Mouse (Mus musculus) kidney, adult 11 months (tissue): ENCODE measurements around the gene Scube2.

Source experiments
- DNase-seq: peaks from one replicate; pipeline ENCODE4 v3.0.0; 2022

The Scube2 gene

DNA sequence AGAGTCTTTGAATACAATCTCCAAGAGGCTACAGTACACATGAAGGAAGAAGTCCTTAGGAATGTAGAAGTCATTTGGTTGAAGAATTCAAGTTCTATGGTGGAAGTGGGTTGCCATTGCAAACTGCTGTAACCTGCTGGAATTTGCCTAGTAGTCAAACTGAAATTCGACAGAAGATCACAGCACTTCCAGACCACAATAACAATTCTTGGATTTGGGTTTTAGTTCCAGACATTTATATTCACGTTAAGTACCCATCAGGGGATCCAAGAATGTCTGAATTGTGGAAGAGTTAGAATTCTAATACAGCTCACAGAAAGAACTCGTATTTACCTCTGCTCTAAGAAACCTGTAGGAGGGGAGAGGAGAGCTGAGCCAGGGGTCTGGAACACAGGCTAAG, 14.9 kb downstream of the Scube2 start:
- DNase-seq = no peak

DNA sequence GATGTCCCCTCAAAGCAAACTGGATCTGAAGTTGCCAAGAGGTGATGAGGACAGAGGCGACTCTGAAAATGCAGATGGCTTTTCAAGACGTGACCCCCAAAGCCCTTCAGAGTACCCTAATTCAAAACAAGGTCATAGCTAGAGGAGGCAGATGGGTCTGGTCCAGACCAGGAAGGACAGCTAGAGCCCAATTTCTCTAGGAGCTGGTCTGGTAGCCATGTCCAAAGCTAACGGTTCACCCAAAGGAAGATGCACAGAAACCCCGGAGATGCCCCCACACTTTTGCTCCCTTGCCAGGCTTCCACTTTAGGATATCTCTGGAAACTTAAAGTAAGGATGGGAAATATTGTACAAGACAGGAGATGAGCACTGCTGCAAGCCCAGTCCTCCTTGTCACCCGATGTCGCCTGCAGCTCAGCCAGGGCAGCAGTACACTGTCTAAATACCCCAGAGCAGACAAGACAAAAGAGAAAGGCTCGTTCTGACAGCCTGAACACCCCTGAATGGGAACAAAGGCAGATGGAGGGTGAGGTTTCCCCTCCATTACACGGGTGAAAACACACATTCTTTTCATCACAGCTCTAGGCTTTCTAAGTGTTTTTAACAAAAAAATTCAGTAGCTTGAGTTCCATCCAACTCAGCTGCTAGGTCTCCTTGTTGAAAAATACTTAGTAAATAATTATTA, 15.6 kb downstream of the Scube2 start:
- DNase-seq = no peak

DNA sequence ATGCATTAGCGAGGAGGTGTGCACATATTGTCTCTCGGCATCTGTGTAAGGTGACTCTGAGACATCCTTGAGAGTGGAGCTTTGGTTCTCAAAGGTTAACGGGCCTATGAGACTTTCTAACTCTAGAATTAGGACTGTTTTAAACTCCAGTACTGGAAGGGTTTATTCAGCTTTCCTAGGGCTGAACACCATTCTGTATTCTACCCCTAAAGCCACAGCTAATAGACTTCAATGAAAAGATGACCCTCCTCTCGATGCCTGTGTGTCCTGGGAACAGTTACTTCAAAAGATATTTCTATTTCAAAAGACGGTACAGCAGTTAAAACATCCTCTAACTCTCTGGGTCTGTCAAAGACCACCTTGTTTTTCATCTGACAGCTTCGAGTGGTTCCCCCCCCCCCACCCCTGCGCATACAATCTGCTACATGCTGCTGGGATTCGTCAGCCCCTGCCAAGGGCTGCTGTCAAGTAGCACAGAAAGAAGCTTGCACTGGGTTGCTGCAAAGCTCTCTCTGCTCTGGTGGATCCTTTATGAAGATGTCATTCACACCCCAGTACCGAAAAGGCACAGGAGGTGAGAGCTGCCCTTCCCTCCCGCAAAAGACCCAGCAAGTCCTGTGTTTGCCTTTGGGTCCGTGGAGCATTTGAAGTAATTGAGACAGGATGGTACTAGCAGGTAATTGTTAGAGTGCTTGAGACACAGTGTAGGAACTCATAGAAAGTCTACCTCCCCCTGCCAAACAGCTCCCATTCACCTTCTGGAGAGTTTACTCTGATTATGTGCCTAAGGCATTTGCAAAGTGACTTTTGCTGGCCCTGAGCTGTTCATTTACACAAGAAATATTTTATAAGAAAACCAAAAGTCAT, 16.4 kb downstream of the Scube2 start:
- DNase-seq = no peak

DNA sequence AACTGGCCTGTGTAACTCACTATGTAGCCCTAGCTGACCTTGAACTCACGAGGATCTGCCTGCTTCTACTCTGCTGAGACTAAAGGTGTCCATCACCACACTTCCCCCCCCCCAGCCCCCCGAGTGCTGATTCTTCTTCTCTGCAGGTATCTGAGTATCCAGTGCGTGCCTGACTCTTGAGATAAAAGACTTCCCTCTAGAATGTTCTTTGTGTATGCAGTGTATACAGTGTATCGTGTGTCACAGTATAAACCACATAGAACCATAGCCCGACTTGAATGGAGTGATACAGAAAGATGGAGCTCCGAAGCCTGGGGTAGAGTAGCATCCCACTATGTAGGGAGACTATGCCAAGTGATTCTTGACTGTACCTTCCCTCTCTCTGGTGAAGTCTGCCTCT, 21.4 kb downstream of the Scube2 start:
- no peak for DNase-seq

DNA sequence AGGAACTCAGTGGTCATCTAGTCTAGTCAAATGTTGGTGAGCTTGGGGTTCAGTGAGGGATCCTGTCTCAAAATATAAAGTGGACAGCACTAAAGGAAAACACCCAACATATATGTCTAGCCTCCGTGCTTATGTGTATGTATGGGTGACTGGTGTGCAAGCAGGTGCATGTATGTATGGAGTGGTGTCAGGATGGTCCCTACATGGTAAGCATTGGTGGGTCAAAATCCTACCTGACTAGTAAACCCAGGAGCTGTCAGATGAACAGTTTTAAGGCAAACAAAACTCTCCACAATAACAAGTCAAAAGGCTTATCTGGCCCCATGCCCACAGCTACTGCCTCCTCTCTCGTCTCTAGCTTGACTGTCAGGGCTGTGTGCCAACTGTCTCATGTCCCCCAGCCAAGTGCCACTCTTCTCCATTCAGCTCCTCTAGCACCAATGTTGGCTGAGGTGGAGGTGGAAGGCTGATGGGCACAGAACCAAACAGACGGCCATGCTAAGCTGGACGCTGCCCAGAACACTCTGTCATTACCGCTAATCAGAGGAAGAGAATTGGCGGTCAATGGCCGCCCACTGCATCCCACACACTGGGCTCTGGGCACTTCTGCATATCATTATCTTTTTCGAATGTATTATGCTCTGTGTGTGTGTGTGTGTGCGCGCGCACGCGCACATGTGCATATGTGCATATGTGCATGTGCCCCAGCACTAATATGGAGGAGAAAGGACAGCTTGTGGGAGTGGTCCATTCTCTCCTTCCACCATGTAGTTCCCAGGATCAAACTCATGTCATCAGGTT, 23.7 kb downstream of the Scube2 start:
- no peak for DNase-seq

DNA sequence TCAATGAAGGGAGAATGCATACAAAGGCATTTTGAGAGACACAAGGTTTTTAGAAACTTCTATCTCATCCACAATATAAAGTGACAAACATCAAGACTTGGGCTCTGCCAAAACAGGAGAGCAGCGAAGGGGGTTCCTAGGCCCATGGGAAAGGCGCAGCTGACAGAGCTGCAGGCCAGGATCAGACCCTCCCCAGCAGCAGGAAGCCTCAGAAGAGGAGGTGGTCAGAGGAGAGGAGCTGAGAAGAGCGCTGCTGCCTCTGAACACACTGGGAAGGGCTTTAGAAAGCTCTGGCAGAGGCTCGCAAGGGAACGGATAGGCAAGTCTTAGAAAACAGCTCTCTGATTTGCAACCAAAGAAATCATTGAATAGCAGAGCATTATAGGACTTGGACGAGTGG, 24.4 kb downstream of the Scube2 start:
- DNase-seq = no peak

DNA sequence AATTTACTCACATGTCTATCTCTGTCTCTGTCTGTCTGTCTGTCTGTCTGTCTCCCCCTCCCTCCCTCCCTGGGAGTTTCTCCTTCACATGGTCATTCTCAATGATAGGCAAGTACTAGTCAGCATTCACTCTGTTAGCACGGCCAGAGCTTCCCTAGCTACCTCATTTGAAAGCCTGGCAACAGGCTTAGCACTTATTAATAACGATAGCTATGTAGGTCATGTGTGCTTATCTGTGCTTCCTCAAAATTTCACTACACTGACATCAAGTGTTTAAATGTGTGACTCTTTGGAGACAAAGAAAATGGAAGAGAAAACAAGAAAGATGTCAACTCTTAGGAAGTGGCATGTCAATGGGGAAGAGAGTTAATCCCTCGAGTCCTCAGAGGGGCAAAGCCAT, 26.9 kb downstream of the Scube2 start:
- no peak for DNase-seq

DNA sequence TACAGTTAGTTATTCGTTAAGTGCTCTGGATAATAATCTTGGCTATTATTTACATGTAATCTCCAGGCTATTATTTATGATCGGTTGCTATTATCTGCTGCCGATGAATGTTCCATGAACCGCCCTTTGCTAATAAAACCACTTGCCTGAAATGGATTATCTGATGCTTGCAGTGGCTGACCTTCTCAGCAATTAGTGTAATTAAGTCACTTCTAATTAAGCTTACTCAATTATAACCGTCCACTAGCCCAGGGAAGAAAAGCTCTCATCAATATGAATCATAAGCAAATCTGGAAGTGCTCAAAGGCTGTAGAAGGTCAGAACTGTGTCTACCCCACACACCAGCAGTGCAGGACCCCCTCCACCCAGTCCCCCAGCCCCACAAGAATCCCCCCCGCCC, 27.8 kb downstream of the Scube2 start:
- DNase-seq = no peak

DNA sequence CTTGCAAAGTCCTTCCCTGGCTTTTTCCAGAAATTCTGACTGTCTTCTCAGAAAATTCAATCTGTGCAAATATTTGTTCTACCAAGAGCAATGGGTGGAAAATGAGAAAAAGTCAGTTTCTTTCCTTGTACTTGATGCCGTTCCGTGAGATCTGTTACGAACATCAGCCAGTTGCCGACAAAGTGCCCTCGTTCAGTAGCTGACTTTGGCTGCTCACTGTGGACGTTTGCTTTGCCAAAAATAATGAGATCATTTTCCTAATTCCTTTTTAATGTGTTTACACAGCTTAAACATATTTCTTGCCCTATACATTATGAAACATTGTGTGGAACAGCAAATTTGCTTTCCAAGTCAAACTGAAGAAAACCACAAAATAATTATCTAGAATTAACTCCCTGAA, 30.6 kb downstream of the Scube2 start:
- DNase-seq = no peak

DNA sequence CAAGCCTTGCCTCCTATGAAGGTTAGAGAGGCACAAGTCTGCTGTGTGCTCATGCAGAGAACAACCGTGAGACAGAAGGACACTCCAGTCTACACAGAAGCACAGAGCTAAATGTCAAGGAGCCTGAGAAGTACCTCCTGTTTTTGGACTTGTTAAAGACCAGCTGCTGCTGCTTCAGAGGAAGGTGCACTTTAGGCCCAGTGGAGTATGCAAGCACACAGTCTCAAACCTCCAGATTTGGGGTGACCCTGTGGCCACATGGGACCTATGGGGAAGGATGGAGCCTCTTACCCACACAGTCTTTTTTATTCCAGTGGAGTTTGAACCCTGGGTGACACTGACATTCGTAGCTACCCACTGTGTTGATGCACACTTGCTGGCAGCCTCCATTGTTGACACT, 34.1 kb downstream of the Scube2 start:
- no peak for DNase-seq

DNA sequence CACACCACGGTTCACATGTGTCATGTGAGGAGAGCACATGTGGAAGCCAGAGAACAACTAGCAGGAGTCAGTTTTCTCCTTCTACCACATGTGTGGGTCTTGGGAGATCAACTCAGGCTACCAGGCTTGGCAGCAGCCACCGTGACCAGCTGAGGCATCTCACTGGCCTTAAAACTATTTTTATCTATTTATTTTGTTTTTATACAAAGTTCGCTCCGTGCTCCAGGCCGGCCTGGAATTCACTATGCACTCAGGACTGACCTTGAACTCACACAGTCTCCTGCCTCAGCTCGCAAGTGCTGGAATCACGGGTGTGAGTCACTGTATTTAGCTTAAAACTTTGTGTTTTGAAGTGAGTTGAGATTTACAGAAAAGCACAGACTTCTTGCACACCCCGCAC, 38.6 kb downstream of the Scube2 start:
- DNase-seq = peak; percentile 5

DNA sequence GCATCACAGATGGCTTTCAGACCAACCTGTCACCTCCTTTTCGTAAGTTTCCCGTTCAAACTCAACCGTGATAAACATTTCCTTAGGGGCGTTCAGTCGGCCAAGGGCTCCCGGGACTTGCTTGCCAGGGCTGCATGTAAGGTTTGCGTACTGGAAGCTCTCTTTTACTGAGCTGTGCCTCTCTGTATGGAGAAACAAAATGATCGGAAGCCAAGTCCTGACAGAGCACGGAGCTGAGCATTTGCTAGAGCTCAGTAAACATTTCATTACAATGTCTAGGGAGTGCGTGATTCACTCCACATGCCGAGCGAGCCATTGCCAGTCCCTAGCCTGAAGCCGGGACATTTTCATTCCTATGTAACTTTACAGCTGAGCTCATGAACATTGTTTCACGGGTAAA, 40.2 kb downstream of the Scube2 start:
- no peak for DNase-seq

DNA sequence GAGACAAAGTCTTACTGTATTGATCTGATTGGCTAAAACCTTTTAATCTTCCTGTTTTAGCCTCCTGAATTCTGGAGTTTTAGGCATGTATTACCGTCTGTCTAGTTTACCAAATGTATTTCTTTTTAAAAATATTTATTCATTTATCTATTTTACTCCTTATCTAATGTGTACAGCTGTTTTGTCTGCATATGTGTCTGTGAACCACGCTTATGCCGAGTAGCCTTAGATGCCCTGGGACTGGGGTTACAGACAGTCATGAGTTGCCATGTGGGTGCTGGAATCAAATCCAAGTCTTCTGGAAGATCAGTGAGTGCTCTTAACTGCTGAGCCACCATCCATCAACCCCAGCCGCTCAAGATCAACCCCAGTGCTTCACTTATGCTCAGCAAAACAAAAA, 46.9 kb downstream of the Scube2 start:
- DNase-seq = no peak

DNA sequence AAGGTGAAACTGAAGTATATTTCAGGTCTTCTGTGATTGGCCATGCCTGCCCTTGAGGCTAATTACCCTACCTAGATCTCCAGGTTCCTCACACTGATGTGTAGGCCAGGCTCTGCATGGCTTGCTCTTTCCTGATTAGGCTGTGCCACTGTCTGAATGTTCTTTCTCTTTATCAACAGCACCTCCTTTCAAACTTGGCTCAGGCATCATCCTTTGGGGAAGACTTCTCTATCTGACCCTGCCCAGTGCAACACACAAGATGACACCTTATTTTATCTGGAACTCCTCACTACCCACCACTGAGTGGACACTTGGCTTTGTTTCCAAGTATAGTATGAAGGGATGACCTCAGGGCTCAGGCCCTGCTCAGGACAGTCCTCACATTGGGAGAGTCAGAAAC, 47.5 kb downstream of the Scube2 start:
- no peak for DNase-seq

DNA sequence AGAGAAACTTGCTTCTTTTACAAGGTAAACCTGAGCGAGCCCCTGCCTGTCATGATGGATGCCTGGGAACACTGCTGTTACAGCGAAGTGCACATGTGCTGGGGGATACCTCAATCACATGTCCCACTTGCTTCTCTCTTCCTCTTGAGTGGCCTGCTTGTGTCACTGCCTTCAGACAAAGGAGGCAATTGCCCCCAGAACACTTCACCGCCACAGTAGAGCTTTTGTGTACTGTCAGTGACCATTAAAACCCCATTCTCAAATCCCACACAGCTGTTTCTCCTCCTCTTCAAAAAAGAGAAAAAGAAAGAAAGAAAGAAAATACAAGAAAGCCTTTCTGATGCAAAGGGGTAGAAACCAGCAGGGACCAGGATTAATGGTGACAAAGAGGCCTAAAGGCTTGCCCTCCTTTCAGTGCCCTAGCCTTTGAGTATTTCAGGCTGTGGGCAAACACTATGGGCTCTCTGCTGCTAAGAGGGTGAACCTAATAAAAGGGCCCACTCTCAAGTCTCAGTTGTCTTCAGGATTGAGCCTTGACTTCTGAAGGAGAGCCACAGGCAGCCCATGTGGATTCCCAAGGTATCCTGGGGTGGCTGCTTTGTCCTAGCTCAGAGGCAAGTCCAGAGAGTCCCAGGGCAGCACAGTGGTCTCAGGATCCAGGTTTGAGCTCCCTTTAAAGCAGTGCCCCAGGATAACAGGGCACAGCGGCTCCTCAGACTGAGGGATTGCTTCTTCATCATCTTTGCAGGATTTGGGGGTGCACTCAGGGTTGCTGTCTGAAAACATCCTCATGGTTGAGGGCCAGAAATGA, 51.9 kb downstream of the Scube2 start:
- DNase-seq = no peak

DNA sequence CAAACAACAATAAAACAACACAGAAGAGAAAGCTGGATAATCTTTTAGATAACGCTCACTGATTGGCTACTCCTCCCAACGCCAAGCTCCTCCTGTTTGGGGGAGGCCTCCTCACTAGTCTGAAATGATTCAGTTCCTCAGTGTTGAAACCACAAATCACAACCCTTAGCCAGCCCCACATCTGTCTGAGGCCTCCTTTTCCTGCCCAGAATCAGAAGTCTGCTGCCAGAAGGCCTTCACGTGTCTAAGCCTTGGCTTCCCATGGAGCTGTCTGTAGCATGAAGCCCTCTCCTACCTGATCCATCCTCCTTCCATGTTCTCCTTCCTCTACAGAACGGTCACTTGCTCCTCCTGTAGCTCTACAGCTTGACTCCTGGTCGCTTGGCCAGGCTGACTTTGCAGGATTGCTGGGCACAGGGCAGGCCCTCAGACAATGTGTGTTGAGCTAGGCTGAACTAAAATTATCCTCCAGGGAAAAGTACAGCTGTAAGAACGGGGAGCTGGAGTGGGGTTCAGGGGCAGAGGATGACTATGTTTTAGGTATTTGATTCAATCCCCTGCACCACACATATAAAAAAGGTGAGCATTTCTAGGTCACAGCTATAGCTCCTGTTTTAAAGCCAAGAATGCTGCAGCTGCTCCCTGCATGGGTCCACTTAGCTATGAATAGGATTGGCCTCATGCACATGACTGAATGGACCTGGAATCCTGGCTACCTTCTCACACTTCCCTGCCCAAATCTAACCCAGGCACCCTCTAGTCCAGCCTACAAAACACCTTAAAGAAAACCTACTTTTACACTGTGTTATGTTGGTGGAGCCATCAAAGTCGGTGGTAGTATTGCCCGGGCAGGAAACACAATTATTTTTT, 57.6 kb downstream of the Scube2 start:
- DNase-seq = no peak

DNA sequence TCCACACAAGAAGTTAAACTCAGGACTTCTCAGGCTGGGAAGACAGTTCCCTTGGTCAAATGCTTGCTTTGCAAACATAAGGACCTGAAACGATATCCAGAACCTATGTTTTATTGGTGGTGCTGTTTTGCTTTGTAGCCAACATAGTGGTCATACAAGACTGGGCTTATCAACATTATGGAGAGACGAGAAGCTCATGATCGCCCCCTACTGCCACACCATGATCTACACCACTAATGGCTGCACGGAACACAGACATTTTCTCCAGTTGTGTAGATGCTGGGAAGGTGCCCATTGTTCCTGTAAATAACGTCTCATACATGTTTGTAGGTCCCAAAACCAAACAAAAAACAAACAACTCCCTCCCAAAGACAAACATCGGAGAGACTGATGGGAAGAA, 60.6 kb downstream of the Scube2 start:
- DNase-seq = no peak

DNA sequence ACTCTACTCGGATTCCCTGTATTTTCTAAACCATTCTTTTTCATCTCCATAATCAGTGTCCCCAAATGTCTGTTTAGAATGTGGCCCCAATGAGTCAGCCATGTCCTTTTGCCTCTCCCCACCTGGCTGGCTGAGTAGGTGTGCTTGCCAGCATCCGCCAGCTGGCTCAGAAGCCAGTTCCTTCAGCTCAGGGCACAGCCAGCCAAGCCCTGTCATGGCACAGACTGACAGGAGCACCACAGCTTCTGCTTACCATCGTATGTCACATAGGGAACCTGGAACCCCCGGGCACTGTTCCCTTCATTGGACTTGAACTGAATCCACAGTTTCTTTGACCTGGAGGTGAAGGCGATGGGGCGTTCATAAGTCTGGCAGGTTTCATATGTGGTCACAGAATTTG, 61.1 kb downstream of the Scube2 start:
- DNase-seq = no peak

DNA sequence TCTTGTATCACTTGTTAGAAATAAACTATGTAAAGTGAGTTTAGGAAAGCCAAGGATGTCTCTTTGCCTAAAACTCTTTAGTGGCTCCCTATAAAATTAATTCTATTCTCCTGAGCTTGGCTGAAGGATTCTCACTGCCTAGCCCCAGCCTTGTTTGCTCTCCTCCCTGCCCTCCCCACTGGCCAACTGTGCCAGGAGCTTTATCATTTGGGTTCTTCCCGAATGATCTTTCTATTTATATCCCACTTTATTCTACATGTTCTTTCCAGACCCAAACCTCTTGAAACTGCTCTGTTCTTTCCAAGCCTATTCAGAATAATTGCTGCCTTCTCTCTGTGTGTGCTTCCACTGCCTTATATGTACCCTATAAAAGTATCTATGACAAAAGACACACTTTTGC, 62.0 kb downstream of the Scube2 start:
- no peak for DNase-seq

DNA sequence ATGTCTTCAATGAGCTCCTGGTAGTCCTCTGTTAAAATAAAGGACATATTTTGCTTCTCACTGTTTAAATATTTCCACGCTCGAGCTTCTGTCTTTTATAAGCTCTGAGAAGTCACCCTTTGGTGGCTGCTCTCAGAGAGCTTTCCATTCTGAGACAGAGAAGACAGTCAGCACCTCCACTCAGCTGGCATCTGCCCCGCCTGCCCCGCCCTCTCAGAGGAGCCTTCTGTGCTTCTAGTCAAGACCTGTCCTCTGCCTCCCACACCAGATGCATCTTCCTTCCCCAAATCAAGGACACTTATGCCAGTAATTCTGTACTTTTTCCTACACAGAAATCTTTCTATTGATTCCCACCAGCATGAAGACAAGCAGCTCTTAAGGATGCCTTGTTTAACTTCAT, 64.9 kb downstream of the Scube2 start:
- DNase-seq = no peak

DNA sequence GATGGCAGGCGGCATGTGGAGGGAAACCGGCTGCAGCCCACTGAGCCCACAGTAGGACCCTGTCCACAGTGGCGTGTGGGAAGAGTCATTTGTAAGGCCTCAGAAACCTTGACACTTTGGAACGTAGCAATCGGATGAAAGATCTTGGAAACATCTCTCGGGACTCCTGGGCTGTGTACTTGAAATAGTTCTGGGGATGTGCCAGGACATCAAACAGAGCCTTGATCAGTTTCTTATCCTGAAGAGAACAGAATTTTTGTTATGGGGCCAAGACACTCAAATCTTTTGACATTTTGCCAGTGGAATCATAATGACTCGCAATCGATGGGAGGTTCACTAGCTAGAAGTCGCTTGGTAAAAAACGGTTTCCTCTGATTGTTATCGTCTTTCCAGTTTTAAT, 66.3 kb downstream of the Scube2 start:
- DNase-seq = no peak

DNA sequence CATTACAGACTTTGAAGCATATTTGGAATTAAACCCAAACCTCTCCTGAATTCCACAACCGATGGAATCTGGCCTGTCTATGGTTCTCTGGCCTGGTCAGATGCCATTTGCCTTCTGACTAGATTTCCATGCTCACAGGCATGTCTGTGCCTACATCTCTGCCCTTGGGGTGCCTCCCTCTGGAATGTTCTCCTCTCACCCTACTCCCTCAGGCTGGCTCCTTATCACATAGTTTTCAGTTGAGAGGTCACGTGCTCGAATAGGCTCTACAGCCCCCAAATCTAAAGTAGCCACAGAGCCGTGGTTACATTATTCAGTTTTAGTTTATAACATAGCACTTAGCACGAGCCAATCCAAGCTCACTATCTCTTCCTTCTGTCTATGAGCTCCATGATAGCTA, 69.9 kb downstream of the Scube2 start:
- DNase-seq = no peak
